Mouse (Mus musculus) adrenal gland, adult 2 months (tissue): ENCODE measurements around the gene Esp34. TPM values are rescaled to one million over a fixed set of nuclear protein-coding genes. Genes with fewer than 3 reads are reported as not detected.

Experiments used
- DNase-seq: peaks from one replicate; pipeline ENCODE4 v3.0.0; 2021
- long read RNA-seq: library from polyadenylated mRNA; stranded (forward); transcript quantifications from one replicate; pipeline ENCODE4 v2.0.0, GENCODE M21; 2021
- polyA plus RNA-seq: library from polyadenylated mRNA; depleted of rRNA; stranded (reverse); fragments of >200 nt; gene quantifications from 2 replicates; pipeline ENCODE4 v1.2.3, GENCODE M21; 2012; rRNA removed
- total RNA-seq, 2 experiments: library from RNA; stranded (reverse); gene quantifications; 2 replicates each; pipeline ENCODE4 v1.2.3; 2021

The Esp34 gene
- not detected for total RNA-seq
- not detected in 2 replicates for polyA plus RNA-seq
- long read RNA-seq, result 0 reads

DNA sequence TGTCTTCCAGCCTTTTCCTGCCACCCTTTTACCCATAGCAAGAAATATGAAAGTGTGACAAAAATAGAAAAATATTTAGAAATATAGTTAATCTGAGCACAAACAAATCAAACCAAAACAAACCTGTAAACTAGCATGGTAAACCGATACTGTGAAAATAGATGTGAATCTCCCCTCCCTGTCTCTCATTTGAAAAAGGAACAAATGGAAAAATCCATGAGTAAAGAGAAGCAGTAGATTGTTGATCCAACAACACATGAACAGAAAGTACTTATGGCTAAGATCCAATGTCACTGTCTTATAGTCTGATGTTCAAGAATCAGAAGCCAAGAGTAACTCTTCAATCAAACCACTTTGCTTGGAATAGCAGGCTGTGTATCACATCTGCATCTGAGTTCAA is at the start of gene Esp34:
Esp34 (plus strand) TSS at position 301 of the 400 bp plus-strand sequence.
- DNase-seq, result no peak

DNA sequence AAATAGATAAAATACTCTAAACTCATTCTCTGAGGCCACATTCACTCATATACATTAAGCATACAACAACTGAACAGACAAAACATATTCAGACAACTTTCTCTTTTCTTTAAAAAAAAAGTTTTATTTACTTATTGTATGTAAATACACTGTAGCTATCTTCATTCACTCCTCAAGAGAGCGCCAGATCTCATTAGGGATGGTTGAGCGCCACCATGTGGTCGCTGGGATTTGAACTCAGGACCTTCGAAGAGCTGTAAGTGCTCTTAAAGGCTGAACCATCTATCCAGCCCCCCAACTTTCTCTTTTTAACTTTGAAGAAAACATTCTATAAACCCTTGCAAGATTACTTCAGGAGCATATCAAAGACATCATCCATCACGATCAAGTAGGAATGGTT is 8.5 kb downstream of the Esp34 start:
- DNase-seq, result no peak

Other genes with a start within 250 kb of the Esp34 start
- gene Olfr137, start 246.6 kb upstream of the Esp34 start, total RNA-seq, result not detected
- gene Olfr137, start 246.6 kb upstream of the Esp34 start, polyA plus RNA-seq, result not detected in 2 replicates
- gene Olfr136, start 224.4 kb upstream of the Esp34 start, total RNA-seq, result not detected
- not detected in 2 replicates for gene Olfr136, start 224.4 kb upstream of the Esp34 start, polyA plus RNA-seq
- not detected for gene Esp36, start 134.0 kb upstream of the Esp34 start, total RNA-seq
- not detected in 2 replicates for gene Esp36, start 134.0 kb upstream of the Esp34 start, polyA plus RNA-seq
- gene Esp31, start 85.3 kb downstream of the Esp34 start, total RNA-seq, result not detected
- not detected in 2 replicates for gene Esp31, start 85.3 kb downstream of the Esp34 start, polyA plus RNA-seq